Mouse (Mus musculus) mouse trophoblast stem cell (cell line): ENCODE measurements at regions not wholly inside any gene's neighbourhood (a gene's known extent, or its start where the extent isn't known, plus 50 kb on each side); places are given as distances from the start of the nearest gene placed in this dataset.

ENCODE experiments used
- in situ Hi-C, 2 experiments: fragments of 300-500 bp; cut with MseI, MboI; formaldehyde crosslinking; loops; 2 replicates in 1 of 2; 3 replicates in 1 of 2; pipeline ENCODE4 v1.15.1; 2025

- in situ Hi-C loops, result no loop called here
Observed at GRCm38 (mm10) chr5:64462411-64462810, 306.3 kb downstream of the Tbc1d1 start.

GRCm38 (mm10) chr5:64463570-64463969 lies 307.5 kb downstream of the Tbc1d1 start:
- in situ Hi-C loops, result no loop called here

- in situ Hi-C loops, result no loop called here
Observed at GRCm38 (mm10) chr5:64466320-64466719, 310.2 kb downstream of the Tbc1d1 start.

- in situ Hi-C loops, result no loop called here
Observed at GRCm38 (mm10) chr5:64467856-64468255, 311.8 kb downstream of the Tbc1d1 start.

- in situ Hi-C loops, result no loop called here
Observed at GRCm38 (mm10) chr5:64468307-64468706, 312.2 kb downstream of the Tbc1d1 start.

GRCm38 (mm10) chr5:64472008-64472407 lies 315.9 kb downstream of the Tbc1d1 start:
- in situ Hi-C loops, result no loop called here

- in situ Hi-C loops, result no loop called here
Observed at GRCm38 (mm10) chr5:64472415-64472814, 316.3 kb downstream of the Tbc1d1 start.

GRCm38 (mm10) chr5:64474868-64475267 lies 318.8 kb downstream of the Tbc1d1 start:
- in situ Hi-C loops, result no loop called here

- in situ Hi-C loops, result no loop called here
Observed at GRCm38 (mm10) chr5:64475736-64476519, 319.8 kb downstream of the Tbc1d1 start.

GRCm38 (mm10) chr5:64476641-64477369 lies 320.7 kb downstream of the Tbc1d1 start:
- in situ Hi-C loops, result no loop called here

- in situ Hi-C loops, result no loop called here
Observed at GRCm38 (mm10) chr5:64478143-64478542, 322.0 kb downstream of the Tbc1d1 start.

GRCm38 (mm10) chr5:64478599-64479214 lies 322.6 kb downstream of the Tbc1d1 start:
- in situ Hi-C loops, result no loop called here

GRCm38 (mm10) chr5:64479315-64479714 lies 323.2 kb downstream of the Tbc1d1 start:
- in situ Hi-C loops, result no loop called here

- in situ Hi-C loops, result no loop called here
Observed at GRCm38 (mm10) chr5:64485043-64485442, 318.1 kb upstream of the Klf3 start.

GRCm38 (mm10) chr5:64485856-64486255 lies 317.3 kb upstream of the Klf3 start:
- in situ Hi-C loops, result no loop called here

- in situ Hi-C loops, result no loop called here
Observed at GRCm38 (mm10) chr5:64486761-64487160, 316.4 kb upstream of the Klf3 start.

GRCm38 (mm10) chr5:64487698-64488398 lies 315.3 kb upstream of the Klf3 start:
- in situ Hi-C loops, result no loop called here

- in situ Hi-C loops, result no loop called here
Observed at GRCm38 (mm10) chr5:64489656-64490444, 313.3 kb upstream of the Klf3 start.

- in situ Hi-C loops, result no loop called here
Observed at GRCm38 (mm10) chr5:64490445-64490950, 312.7 kb upstream of the Klf3 start.

GRCm38 (mm10) chr5:64494429-64494828 lies 308.8 kb upstream of the Klf3 start:
- in situ Hi-C loops, result no loop called here

- in situ Hi-C loops, result no loop called here
Observed at GRCm38 (mm10) chr5:64496853-64497252, 306.3 kb upstream of the Klf3 start.
